Mouse (Mus musculus) telencephalon, adult 2 months (tissue): ENCODE results near the gene Igf1r.

Experiments
- DNase-seq: peaks from one replicate; pipeline ENCODE4 v3.0.0-alpha.2; 2011; ENCODE audit warnings: low read depth, low spot score

Igf1r gene

DNA sequence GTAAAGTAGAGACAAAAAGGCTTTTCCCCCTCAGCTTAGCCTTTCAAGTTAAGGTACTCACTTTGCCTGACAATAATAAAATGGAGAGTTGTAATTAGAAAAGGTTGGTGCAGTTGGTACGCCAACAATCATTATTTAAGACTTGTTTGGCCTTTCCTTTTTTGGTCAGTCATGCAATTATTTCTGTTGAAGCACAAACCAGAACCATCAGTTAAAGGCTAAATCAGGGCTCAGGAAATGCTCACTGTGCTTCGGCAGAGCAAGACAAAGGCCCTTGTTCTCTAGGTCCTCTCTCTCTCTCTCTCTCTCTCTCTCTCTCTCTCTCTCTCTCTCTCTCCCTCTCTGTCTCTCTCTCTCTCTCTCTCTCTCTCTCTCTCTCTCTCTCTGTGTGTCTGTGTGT, 165.4 kb downstream of the Igf1r start:
- no peak for DNase-seq

DNA sequence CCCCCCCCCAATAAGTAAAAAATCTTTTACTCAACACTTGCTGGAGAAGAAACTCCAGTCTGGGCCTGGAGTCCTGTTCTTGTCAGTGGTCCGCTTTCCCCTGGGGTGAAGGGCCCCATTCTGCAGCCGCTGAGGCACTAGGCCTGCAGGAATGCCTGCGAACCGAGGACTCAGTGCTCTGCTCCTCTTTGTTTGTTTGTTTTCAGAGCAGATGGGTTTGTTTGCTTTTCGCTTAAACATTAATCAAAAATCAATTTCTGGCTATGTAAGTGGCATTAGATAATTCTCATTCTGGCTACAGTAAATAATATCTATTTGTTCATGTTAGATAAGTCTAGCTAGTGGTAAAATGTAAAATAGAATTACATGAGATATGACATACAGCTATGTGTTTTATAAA, 167.0 kb downstream of the Igf1r start:
- no peak for DNase-seq

DNA sequence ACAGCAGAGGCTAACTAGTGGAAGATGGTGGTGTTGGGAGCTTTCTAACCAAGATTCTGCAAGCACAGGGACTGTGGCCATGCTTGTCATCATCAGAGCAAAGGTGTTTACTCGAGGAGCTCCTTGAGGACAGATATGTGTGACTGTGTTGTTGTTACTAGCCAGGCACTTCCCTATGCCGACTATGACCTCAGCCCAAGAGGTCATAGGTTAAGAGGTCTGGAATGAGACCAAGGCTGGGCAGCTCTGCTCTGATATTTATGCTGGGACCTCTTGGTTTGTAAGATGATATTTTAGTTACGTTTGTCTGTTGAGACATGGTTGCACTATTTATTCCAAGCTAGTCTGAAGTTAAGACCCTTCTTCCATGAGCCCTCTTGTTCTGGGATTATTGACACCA, 169.8 kb downstream of the Igf1r start:
- DNase-seq, result no peak

DNA sequence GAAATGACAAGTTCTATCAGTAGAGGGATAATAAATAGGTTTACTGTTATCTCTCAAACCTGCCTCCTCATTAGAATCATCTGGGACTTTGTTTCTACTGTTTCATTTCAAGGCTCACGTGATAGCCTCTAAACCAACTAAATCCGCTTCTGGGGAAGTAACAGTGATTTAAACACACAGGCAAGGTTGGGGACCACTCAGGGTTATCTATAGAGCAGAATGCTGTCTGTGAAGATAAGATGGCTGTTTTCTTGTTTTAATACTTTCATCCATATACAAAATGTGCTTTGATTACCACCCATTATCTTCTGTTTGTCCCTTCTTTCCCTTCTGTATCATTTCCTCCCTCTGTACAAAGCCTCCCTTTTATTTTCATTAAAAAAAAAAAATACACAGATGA, 172.7 kb downstream of the Igf1r start:
- DNase-seq, result no peak

DNA sequence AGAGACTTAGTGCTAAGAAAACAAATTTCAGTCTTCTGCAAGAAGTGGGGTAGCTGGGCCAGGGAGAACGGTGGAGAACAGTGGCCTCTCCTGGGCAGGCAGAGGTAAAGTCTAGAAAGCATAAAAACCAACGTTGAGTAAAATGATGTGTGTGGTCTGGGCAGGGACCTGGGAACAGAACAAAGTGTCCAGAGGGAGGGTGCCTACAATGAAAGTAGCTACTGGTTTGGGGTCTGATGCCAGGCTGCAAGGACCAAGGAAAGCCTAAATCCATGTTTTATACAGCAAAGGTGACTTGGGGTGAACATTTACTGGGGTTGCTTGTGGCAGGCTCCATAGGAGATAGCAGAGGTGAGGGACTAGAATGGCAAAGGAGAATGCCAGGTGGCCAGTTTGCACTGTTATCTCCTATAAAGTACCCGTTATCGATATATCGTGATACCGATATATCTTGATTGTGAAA, 175.2 kb downstream of the Igf1r start:
- DNase-seq, result peak; percentile 42

DNA sequence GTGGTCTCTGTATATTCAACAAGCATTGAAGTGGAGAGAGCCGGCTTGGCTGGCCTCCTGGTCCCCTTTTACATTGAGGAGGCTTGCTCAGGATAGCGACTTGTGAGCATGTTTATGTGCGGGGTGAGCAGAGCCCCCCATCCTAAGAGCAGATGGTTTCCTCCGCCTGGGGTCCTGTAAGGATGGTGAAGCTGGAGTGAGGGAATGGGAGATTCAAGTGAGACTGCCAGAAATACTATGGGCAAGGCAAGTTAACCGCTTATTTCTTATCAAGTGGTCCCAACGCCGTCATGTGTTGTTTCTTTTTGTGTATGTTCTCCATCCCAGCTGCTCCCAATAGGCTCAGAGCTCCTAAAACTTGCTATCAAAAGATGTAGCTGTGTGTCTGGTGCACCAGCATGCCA, 175.6 kb downstream of the Igf1r start:
- no peak for DNase-seq

DNA sequence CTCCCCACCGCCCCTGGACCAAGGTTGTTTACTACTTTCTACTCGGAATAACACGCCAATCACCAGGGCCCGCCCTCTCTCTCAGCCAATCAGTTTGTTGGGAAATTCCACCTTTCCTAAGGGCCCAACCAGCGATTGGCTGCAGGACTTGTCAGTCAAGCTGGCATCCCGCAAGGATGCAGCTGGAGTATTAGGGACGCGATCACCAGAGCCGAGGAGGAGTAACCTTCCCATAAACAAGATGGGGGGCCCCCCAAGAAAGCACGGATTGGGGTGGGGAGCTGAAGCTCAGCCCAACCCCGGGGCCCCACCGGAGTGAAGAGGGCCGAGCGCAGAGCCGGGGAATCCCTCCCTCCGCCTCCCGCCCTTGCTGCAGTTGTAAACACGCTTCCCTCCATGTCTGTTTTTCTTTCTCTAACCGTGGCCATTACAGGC, 176.5 kb downstream of the Igf1r start:
- DNase-seq, result peak; percentile 99

DNA sequence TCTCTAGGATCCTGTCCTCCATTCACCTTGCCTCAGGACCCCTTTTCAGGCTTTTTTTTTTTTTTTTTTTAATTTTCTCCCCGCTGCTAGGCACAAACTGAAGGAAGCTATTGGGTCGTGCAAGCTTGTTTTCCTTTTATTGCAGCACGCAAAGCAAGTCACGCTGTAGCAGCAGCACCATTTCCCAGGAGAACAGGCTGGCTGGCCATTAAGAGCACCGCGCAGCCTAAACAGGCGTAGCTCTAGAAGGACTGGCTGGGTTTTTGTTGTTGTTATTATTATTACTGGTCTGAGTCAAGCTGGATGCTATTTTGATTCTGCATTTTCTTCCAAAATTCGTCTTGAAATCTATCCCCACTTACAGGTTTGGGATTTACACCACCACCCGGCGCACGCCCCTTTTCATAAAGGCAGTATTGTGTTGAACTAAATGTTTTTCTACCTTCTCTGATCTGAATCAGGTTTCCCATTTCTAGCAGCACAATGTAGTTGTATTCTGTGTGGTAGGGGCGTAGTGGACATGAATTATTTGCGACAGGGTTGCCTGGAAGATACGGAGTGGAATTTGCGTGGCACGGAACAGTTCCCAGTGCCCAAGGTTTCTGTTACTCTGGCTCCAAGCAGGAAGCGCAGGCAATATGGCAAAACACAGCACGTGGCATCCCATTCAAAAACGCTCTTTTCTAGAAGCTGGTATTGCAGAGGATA, 177.1 kb downstream of the Igf1r start:
- DNase-seq, result peak; percentile 96

DNA sequence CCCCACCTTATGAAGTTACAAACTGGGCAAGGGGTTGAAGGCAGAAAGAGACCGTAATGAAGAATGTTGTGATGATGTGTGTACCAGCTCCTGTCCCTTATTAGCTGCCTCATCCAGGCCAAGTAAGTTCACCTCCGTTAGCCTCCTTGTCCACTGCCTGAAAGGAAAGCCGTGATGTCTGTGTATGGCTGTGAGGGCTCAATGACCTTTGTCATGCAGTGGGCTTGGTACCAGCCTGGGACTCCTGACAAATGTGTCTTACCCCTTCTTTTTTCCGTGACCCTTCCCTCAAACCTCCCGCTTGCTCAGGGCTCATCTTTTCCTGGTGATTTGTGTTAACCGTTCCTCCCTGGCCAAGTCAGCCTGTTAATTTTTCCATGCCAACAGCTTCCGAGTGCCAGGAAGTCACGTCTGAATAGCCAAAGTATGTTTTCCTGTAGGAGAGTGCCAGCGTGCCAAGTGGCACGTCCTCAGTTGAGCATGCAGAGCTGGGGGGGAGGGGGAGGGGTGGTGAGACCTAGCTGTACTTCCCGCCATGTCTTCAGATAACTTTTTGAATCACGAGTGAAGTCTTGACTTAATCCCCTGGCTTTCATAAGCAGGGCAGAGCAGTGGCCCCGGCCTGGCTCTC, 178.4 kb downstream of the Igf1r start:
- no peak for DNase-seq

DNA sequence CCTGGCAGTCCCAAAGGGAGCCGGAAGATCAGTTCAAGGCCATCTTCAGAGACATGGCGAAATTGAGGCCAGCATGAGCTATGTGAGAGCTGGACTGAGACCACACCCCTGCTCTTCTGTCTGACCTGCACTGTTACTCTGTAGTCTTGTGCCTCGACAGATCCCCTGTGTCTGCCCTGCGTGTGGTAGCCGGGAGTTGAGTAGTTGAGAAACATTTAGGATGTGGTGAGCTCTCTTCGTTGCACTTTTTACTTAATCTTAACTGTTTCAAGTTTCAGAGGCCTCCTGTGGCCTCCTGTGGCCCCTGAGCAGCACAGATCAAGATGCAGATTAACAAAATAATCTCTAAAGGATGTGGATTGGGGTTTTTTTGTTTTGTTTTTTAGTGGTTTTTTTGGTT, 181.1 kb downstream of the Igf1r start:
- DNase-seq, result no peak

DNA sequence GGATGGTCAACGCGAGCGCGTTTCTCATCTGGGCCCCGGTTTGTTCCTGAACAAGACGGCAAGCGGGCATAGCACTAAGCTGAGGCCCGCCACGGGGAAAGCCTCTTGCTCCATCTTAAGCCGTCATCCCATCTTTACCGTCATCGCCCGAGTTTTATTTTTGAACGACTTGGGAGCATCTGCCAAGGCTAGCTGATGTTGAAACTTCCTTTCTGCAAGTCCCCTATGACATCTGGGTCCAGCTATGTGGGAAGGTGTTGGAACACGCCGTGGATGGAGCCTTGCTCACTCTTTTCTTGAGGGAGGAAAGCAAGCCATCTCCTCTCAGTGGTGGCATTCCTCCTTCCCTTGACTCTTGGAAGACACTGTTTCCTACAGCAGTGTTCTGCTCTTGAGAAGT, 182.3 kb downstream of the Igf1r start:
- no peak for DNase-seq

DNA sequence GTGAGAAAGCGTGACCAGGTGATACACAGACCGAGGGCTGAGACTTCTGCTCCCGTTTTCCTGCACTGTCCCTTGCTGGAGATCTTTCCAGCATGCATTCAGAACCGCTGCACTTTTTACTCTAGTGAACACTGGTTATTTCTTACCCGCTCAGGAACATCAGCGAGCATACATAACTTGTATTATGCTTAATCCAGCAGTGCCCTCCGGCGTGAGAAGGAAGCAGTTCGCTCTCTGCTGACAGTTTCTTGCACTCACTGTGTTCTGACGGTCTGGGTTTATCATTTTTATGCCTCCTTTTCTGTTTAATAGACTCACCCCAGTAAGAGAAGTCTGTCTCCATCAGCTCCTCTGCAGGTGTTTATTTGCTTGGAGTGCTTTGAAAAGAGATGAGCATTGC, 183.4 kb downstream of the Igf1r start:
- DNase-seq, result no peak

DNA sequence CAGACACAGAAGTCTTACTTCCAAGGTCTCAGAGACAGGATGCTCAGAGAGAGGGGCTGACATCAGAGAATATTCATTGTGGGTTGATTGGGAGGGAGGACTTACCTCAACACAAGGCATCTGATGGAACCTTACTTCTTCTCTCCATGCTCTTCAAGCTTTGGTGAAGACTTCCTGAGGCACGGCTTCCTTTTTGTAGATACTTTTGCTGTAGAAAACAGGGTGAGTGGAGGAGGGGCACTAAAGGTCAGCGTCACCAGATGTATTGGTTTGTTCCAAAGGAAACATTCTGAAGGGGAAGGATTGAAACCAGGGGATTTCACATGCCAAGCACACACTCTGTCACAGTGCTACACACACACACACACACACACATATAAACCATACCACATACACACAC, 186.8 kb downstream of the Igf1r start:
- DNase-seq, result no peak

DNA sequence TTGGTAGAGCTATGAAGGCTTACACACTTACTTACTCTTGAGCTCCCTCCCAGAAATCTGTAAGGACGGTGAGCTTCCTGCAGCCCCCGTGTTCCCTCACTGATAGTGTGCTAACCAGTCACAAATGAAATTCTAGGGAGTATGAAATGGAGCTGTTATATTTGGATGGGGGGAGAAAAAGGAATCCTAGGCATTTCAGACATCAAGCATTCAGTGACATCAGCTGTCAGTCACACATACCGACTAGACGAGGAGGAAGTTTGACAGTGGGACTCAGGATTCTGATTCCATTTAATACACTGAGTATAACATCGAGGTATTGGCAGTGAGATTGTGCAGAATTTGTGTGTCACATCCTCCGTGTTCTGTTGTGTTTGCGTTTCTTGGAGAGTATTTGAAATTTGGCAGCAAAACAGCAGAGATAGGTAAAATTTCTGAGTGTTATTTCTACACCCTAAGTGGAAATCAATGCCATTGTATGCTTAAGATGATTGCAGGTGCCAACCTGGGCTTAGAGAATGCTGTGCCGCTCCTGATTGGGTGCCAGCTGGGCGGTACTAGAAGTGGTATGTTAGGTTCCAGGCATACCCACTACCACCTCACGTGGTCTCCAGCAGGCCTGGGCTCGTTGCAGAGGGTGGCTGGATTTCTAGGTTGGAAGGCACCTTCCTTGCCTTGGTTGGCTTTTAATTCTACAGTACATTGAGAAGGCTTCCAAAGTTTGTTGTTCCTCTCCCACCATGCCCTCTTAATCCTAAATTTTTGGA, 187.6 kb downstream of the Igf1r start:
- no peak for DNase-seq

DNA sequence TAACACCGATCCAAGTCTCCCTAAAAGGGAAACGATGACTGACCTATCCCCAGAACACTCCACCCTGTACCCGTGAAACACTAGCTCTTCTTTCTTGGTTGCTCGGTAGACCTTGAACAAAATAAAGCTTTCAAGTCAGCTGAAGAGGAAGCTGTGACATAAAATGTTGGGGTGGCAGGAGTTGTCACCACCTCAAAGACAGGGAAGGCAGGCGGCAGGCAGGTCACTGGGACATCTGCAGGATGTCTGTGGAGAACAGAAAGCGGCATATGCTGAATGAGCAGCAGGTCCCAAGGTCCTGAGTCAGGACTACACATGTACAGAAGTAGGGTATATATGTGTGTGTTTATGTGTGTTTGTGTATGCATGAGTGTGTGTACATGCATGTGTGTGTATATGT, 191.6 kb downstream of the Igf1r start:
- DNase-seq, result no peak

DNA sequence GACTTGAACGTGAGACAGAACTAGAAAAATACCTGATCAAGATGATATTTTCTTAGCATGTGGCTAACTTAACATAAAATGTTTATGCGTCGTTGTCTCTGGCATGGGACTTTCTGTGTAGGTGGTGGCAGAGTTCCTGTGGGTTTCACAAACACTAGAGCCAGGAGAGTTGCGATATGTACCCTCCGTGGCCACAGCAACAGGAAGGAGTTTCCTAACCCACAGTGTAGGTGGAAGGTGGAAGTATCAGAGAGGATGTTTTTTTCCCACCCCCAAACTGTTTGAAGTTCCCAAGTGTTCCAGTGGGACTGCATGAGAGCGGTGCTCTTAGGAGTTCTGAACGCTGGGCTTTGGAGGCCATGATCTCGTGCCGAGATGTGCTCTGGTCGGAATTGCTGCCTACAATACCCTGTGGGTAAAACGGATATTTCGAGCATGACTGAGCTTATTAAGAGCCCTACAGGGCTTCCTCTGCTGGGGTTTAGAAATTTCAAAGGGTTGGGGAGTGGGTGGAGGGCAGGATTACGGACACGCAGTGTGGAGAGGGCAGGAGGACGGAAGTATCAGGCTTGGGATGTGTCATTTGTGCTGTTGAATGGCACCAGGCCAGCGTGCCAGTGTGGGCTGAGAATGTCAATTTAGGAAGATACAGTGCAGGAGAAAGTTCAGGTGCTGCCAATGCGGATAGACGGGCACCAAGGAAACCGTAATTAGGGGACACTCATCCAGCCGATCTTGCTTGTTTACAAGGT, 195.8 kb downstream of the Igf1r start:
- no peak for DNase-seq

DNA sequence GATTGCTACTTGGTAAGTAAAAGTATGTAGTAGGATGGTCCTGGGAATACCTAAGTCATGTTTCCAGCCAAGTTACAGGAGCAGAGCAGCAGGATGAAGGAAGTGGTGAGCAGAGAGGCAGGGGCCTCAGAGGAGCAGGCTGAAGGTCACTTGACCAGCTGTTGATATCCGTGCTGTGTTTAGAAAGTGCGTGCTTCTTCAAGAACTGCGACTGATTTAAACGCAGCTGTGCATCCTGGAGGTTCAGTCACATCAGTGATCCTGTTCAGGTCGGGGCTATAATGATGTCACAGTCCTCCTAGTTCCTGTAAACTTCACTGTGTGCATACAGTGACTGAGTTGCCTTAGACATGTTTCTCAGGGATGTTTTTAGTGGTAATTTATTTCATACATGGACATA, 199.3 kb downstream of the Igf1r start:
- DNase-seq, result no peak

DNA sequence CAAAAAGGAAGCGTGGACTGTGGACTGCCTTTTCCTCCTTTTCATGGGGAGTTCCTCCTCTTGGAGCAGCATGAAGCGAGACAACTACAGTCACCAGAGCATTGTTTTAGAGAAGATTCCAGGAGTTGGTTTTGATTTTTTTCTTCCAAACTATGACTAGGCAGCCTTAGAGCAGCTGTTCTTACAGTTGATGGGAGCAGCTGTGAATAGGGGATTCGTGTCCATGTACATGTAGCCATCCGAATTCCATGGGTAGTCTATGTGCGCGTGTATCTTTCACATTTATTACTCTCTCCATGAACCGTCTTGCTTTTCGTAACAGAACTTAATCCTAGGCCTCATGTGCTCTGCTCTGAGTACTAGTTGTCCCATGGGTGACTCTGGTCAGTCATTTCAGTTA, 199.8 kb downstream of the Igf1r start:
- DNase-seq, result no peak

DNA sequence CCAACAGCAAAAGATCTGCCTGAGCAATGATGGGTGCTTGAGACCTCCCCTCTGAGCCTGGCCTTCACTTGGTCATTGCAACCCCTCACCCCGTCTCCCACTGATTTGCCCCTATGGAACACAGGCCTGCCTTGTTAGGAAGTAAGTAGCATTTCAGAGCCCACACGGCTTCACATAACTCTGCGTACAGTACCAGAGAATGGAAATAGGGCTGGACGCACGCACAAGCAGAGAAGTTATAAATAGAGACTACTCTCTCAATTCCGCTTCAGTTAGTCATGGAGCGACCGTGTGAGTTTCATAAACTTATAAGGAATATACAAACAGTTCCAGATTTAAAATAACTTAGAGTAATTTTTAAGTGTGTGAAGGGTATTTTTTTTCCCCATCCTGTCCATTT, 200.6 kb downstream of the Igf1r start:
- no peak for DNase-seq

DNA sequence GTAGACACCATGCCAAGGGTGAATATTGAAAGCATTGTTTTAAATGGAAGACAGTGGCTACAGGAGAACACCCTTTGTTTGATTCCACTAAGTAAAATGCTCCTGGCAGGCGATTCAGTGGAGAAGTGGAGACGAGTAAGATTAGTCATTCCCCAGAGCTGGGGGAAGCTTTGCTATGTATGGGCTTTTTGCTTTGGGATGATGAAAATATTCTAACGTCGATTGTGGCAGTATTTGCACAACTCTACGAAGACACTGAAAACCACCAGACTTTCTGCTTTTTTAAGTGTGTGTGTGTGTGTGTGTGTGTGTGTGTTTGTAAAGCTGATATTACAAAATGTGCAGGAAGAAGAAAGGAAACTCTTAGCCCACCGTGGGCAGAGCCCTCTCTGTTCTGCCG, 202.0 kb downstream of the Igf1r start:
- DNase-seq, result no peak

DNA sequence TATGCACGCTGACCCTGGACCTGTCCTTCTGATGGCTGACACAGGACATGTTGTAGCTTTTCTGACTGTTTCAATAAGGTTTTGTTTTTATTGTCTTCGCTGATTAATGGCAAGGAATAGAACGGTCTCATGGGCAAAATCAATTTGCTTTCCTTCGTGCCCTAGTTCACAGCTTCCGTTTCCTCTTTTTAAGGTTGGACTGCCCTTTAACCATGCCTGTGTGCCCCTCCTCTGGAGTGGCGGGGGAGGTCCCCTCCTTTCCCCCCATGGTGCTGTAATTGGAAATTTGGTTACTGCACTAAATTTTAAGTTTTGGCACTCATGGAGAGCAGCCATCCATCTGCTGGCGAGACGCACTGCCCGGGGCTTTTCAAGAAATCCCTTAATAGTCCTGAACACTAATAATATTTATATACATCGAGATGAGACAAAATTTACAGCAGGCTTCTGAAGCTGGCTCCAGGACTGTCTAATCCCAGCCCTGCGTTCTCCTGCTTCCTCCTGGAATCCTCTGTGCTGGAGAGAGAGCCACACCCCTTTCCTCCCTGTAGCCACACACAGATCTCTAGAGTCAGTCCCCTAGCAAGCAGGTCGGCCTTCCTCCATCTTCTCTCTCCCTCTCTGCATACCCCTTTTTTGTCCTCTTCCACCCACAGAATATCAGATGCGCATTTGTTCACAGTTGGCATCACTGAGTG, 207.6 kb downstream of the Igf1r start:
- DNase-seq, result no peak
